Mouse (Mus musculus) T-helper 17 cell (primary cell): ENCODE data around the gene Ubap2.

ENCODE experiments used
- in situ Hi-C, 2 experiments: fragments of 300-600 bp; cut with MboI, MseI; formaldehyde crosslinking; loops; 1 replicate in 1 of 2; 2 replicates in 1 of 2; pipeline ENCODE4 v1.15.1; 2025; ENCODE audit warnings: high pct_unique_total_duplicates in 2 of 2

The Ubap2 gene

DNA sequence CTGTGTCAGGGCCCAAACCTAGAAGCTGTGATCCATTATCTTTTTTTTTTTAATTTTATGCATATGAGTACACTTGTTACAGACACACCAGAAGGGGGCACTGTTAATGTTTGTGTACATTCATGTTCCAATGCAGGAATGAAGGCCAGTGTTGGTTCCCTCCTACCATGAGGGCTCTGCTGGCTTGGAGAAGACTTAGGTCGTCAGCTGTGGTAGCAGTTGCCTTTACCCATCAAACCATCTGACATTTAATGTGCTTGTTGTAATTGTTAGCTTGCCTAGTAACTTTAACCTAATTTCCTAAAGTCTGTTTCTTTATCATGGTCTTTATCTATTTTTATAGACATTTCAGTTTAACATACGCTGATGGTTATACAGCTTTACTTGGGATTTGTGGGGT is 104.0 kb downstream of the Ubap2 start:
- in situ Hi-C loops: no loop called here

DNA sequence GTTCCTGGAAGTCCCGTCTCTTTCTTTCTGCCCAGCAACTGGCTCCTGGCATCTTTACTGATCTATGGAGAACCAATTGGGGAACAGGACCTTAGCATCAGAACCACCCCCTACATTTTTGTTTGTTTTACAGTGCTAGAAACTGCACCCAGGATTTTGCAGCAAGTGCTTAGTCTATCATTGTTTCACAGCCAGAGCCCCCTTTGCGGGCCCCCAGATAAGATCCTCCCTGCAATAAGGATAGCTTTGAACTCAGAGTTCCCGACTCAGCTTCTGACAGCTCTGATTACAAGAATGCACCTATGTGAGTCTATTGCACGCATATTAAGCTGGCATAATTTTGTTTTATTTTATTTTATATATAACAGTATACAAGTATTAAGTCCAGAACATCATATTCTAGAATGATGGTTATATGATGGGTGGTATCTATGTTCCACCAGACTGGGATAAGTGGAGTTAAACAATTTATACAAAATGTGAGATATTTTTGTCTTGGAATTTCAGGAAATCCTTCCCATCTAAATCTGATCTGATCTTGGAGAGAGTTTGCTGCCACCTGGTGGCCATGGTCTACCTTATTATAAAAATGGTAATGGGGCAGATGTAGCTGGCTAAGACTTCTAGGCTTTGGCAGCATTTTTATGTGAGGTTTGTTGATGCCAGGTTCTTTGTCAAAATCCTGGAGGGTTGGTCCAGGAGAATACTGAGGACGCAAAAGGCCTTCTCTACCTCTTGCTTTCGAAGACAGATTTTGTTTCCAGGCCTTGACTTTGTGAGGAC is 109.1 kb downstream of the Ubap2 start:
- in situ Hi-C loops: loop anchor here (5.0 kb wide), 2 partner anchors 34 to 39 kb away; no protein-coding TSS in a partner anchor

DNA sequence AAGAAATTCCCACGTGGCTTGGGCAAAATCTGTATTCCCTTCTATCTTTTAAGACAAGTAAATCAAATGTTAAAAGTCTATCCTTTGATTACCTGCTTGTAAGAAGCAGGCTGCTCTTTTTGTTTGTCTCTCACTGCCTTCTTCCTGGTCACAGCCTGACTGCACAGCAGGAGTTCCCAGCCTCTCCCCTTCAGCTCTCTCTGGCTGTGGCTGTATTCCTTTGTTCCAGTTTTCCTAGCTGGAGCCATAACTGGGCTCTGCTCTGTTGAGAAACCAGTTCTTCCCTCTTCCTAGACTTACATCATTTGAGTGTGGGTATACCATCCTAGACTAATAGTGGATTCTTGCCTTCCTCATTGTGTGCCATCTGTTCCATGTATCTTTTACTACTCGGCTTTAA is 110.0 kb downstream of the Ubap2 start:
- in situ Hi-C loops: loop anchor here (5.0 kb wide), 2 partner anchors 33 to 38 kb away; no protein-coding TSS in a partner anchor

DNA sequence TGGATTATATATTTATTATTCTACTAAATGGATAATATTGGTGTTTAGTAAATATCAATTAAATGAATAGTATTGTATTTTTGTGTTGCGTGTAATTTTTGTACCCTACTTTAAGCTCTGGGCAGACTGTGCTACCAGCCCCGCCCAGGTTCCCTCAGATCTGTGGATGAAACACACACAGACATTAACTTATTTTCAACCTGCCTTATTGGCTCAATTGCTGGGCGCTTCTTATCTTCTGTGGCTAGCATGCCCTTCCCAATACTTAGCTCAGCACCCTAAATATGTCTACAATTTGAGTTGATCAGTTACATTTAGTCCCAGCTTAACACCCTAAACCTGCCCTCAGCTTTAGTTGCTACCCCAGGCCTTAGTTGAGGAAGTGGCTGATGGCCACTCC is 113.7 kb downstream of the Ubap2 start:
- in situ Hi-C loops: no loop called here

DNA sequence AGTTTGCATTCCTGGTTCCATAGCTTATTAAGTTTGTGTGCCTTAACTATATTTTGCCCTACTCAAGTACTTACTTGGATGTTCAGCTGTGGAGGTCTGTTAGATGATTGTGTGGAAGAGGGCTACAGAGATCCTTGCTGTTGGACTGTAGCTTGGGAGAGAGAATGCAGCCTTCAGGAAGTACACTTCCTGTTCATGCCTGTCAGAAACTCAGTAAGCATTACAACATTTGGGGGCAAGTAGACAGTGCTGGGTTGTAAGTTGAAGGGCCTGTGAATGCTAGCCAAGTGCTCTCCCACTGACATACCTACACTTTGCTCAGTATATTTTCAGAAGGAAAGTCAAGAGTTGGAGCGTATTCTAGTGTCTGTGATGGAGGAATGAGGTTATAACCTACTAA is 116.7 kb downstream of the Ubap2 start:
- in situ Hi-C loops: no loop called here

DNA sequence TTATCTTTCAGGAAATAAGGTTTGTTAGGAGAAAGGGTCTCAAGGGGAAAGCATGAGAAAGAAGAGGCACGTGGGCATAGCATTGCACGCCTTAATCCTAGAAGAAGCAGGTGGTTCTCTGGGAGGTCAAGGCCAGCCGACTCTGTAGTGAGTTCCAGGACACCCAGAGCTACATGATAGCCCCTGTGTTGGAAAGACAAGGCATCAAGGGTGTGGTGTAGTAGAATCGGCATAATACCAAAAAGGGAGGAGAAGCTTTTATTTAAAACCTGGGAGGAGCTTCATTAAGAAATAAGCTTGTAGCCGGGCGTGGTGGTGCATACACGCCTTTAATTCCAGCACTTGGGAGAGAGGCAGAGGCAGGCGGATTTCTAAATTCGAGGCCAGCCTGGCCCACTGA is 118.0 kb downstream of the Ubap2 start:
- in situ Hi-C loops: no loop called here

DNA sequence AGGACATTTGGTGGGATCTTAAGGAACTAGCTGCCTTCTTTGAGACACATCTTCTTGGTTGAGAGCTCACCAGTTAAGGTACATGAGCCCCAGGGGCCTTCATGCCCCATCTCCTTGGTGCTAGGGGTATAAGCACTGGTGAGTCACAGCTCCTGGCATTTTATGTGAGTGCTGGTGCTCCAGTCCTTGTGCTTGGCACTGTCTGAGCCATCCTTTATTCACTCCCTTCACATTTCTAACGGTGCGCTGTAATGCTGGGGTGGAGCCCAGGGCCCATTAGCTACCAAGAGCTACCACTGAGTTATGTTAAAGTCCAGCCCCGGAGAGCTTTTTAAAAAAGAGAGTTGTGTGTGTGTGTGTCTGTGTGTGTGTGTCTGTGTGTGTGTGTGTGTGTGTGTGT is 121.8 kb downstream of the Ubap2 start:
- in situ Hi-C loops: no loop called here

DNA sequence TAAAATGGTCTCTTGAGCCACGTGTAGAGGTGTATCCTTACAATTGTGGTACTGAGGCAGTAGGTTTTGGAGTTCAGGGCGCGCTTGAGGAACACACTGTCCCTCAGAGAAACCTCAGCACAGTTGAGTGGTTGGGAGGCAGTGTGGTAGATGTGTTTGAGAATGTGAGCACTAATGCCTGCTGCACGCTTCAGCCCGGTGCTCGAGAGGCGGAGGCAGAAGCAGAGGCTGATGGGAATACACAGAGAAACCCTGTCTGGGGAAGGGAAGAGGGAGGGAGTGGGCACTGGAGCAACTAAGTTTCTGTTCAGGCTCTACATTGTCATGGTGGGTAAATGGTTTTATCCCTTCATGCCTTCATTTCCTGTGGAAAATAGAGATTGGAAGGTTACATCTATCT is 123.8 kb downstream of the Ubap2 start:
- in situ Hi-C loops: no loop called here

DNA sequence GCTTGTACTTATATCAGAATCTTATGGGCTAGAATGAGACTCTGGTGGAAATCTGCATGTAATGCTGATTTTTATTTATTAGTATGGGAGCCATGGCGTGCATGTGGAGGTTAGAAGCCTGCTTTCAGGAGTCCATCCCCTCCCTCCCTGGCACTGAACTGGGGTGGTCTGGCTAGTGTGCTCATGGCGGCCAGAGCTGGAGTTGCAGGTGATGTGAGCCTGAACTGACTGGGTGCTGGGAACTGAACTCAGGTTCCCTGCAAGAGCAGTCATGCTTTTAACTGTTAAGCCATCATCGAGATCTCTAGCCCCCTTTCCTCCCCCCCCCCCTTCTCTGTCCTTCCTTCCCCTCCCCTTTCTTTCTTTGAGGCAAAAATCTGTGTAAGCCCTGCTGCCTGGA is 125.1 kb downstream of the Ubap2 start:
- in situ Hi-C loops: loop anchor here in 1 of 2 experiments (10.0 kb wide), 1 partner anchor 1845 kb away; no protein-coding TSS in a partner anchor
